Mouse (Mus musculus) layer of hippocampus, adult 2 months (tissue): ENCODE data around the gene Vps13a. TPM values are rescaled to one million over a fixed set of nuclear protein-coding genes. Genes with fewer than 3 reads are reported as not detected.

Experiments used
- DNase-seq, 2 experiments: peaks; one replicate each; pipeline ENCODE4 v3.0.0; 2022; ENCODE audit warnings: low spot score in 2 of 2
- H3K27ac ChIP-seq: fragments of 200-600 bp; 2 replicates; pipeline ENCODE4 v1.8.1; 2022
- H3K4me3 ChIP-seq: fragments of 200-600 bp; 2 replicates; pipeline ENCODE4 v1.8.1; 2022; ENCODE audit warnings: mild to moderate bottlenecking
- CTCF ChIP-seq: fragments of 200-600 bp; conservative IDR thresholded peaks from 2 replicates; pipeline ENCODE4 v1.8.1; 2022; ENCODE audit warnings: antibody characterized with exemption, mild to moderate bottlenecking, moderate library complexity
- total RNA-seq, 2 experiments: library from RNA; stranded (reverse); gene quantifications; 2 replicates each; pipeline ENCODE4 v1.2.3; 2021

The Vps13a gene
- total RNA-seq, 2 experiments from 2014 or later = 71.0 to 74.7 TPM

DNA sequence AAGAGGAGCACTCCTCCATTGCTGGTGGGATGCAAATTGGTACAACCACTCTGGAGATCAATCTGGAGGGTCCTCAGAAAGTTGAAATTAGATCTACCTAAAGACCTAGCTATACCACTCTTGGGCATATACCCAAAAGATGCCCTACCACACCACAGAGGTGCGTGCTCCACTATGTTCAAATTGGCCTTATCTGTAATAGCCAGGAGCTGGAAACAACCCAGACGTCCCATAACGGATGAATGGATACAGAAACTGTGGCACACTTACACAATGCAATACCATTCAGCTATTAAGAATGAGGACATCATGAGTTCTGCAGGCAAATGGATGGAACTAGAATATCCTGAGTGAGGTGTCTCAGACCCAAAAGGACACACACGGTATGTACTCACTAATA, 43.9 kb downstream of the Vps13a start:
- no peak for DNase-seq
- Histone ChIP-seq H3K4me3 (no peak overlapping the region), H3K27ac (no peak overlapping the region)
- no peak for TF ChIP-seq CTCF

DNA sequence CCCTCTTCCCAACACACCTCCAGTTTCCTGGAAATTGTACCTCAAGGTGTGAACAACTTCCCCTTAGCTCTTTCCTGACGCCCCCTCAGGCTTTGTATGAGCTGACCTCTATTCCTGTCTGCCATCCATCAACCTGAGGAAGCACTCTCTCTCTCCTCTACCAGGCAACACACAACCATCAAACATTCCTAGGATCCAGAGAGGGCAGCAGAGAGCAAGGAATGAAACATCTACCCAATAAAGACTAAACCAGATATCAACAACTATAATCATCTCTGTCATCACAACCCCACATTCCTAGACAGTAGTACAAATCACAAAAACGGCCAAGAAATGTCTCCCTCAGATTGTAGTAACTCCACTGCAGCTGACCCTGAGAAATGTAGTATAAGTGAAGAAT, 52.0 kb downstream of the Vps13a start:
- TF ChIP-seq CTCF = peak; percentile 67
- DNase-seq = no peak

DNA sequence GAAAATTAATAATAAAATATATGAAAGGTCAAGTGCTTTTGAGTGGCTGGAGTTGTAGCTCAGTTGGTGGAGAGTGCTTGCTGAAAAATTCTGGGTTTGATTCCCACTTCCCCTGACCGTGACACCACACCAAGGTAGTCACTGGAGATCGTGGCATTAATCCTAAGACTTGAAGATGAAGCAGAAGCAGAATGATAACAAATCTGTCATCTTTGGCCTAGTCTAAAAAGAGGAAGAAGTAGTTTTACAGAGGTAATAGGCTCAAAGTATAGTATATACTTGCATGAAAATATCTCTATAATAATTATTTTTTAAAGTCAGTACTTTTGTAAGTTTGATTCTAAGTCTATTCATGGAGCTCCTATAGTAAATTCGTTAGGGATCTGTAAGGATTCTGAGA, 65.5 kb downstream of the Vps13a start:
- no peak for TF ChIP-seq CTCF
- Histone ChIP-seq H3K27ac (no peak overlapping the region), H3K4me3 (no peak overlapping the region)
- no peak for DNase-seq

More for the DNA sequence above, 52.0 kb downstream of the Vps13a start:
- Histone ChIP-seq H3K27ac (no peak overlapping the region), H3K4me3 (no peak overlapping the region)

DNA sequence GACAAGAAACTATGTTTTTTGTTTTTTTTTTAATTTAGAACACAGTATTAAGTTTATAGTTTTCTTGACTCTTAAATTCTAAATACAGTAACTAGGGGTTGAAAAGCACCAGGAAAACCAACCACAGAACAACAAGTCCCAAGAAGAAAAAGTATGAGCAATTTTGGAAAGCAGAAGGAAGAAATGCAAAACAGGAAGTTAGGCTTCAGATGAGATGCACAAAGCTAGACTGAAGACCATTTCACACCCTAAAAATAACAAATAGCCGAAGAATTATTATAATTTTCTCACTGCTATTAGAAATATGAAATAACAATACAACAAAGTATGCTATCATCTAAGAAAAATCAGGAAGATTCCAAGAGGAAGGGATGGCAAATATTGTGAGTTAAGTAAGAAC, 78.9 kb downstream of the Vps13a start:
- Histone ChIP-seq H3K27ac (no peak overlapping the region), H3K4me3 (no peak overlapping the region)
- TF ChIP-seq CTCF = no peak
- DNase-seq = no peak

DNA sequence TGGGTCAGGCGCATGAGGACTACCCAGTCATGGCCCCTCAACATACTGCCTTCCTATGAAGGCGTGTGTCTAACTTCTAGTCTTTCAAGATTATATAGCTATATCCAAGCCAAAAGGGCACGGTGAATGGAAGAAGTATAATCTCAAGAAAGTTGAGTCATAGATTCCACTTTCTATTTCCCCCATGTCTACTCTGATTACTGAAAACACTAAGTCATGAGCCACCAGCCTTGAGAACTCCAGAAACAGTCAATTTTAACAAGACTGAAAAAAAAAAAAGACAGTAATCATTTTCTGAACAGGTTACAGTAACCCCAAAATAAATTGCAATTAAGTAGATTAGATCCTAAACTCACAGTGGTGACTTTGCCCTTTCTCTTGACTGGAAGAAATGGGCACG, 95.8 kb downstream of the Vps13a start:
- Histone ChIP-seq H3K4me3 (no peak overlapping the region), H3K27ac (no peak overlapping the region)
- no peak for TF ChIP-seq CTCF
- no peak for DNase-seq

DNA sequence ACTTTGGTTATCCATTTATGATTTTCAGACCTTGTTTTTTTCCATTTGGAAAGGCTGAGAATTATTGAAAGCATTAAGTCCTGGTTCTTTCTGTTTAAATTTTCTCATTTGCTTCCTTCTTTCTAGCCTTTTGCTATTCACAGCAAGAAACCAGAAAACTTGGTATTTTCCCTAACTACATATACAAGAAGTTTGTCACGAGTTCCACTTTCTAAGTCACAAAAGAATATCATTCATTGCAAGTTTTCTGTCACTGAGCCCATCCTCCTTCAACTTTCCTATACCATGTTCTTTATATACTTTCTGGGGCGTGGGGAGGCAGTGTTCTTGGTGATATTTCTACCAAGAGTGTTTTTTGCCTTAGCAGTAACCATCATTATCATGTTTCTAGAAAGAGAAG, 96.5 kb downstream of the Vps13a start:
- DNase-seq = no peak
- Histone ChIP-seq H3K27ac (no peak overlapping the region), H3K4me3 (no peak overlapping the region)
- no peak for TF ChIP-seq CTCF

DNA sequence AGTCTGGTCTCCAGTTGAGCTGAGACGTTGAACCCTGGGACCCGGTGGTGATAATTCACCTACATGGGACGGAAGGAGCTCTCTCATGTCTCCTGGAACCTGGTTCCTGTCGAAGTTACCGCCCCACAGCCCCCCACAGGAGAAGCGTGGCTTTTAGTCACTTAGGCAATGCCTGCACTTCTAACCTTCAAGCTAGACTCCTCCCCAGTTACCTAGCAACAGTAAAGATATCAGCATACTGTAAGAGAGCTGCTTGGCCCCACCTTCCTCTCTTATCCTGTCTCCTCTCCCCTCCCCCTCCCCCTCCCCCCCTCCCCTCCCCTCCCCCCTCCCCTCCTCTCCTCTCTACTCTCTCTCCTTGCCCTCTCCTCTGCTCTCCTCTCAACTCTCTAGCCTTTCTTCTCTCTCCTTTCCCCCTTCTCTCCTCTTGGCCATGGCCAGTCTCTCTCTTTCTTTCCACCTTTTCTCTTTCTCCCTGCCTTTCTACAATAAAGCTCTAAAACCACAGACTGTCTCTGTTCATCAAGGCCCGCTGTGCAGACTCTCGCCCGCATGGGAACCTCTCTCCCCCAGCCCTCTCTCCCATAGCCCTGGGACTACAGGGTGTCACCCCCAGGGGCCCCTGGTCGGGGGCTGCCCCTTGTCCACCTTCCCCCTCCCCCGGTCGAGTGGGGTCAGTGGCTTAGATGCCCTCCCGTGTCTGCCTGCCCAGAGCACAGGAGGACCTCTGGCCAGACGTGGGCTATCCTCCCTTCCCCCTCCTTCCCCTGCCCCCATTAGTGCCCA, 154.9 kb downstream of the Vps13a start:
- DNase-seq = no peak
- Histone ChIP-seq H3K27ac (no peak overlapping the region), H3K4me3 (no peak overlapping the region)
- TF ChIP-seq CTCF = no peak

DNA sequence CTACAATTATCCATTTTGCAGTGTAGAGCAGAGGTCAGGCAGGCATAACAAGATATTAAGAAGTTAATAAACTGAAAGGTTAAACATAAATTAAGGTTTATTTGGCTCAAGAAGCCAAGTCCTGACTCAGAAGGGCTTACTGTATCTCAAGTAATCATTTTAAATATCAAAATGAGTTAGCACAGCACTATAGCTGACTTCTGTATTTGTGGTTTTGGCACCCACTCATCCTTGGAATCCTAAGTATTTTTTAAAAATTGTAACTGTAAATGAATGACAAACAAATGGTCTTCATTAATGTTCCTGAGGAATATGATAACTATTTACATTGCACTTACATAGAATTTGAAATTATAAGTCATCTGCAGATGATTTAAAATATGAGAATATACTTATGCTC, 155.7 kb downstream of the Vps13a start:
- DNase-seq = no peak
- H3K4me3 ChIP-seq = no peak overlapping the region
- H3K27ac ChIP-seq = no peak overlapping the region
- no peak for TF ChIP-seq CTCF

DNA sequence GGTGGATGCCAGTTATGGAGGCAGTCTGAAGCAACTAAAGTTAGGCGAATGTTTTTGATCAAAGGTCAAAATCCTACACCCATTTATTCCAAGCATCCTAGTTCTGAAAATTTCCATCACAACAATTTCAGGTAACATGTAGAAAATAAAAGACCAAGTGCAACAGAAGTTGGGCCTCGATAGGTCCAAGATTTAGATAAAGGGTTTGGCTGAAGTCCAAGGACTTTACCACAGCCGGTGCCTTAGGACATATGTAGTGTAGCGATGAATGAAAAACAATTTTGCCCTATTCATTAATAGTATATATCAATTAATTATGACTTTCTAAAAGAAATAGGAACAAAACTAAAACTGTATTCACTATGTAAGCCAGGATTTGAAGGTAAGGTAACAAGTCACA, 157.6 kb downstream of the Vps13a start:
- Histone ChIP-seq H3K27ac (no peak overlapping the region), H3K4me3 (no peak overlapping the region)
- TF ChIP-seq CTCF = no peak
- no peak for DNase-seq

DNA sequence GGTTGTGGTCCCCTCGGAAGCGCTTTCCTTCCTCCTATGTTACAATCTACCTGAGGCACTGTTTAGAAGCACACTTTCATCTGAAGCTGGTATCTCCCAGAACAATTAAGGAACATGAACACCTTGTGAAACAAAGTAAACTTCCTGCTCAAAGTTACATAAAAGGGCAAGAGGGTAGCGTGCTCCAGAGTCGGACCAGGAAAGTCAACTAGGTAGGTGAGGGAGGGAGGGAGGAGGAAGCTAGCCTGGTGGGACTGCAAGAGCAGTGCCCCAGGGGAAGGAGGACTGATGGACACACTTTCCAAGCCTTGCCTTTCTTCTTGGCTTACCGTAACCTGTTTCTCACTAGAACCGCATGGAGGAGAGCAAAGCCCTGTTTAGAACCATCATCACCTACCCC, 173.1 kb downstream of the Vps13a start:
- H3K27ac ChIP-seq = no peak overlapping the region
- no peak for DNase-seq
- TF ChIP-seq CTCF = no peak
- H3K4me3 ChIP-seq = no peak overlapping the region

DNA sequence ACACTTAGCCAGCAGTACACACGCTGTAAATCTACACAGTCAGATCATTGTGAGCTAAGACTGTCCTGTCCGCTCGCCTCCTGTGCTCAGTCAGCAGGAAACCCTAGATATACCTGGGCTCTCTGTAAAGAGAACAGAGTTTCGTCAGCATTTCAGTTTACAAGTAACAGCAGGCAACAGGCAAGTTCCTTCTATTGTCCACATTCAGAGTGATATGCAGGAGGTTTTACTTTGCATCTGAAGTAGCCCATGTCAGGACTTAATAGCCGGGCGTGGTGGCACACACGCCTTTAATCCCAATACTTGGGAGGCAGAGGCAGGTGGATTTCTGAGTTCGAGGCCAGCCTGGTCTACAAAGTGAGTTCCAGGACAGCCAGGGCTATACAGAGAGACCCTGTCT, 178.7 kb downstream of the Vps13a start:
- H3K27ac ChIP-seq = no peak overlapping the region
- H3K4me3 ChIP-seq = no peak overlapping the region
- TF ChIP-seq CTCF = no peak
- DNase-seq = no peak

DNA sequence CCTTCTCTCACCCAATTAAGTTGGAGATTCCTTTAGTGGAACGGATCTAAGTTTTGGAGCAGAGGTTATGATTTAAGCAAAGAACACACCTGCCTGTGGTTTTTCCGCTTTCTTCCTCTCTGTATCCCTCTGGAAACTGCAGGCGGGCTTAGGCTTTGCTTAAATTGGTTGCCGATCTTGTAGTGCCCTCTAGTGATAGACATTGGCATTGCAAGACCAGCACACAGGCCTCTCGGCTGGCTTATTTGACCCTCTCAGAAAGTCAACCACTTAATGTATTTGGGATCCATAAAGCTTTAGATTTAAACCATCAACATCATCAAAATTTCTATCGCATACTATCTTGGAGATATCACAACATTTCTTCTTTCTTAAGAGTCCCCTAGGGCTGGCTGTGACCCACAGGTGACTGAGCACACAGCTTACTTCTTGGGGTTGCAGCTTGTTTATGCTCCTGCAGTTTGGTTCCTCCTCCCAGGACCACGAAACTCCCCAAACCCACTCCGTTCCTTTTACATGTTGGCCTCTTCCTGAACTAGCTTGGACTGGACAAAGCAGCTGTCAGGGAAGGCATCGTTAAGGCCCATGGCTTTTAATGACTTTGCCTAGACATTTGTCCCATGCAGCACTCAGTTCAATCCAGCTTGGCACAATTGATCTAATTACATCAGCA, 181.3 kb downstream of the Vps13a start:
- peak; percentile 99 for TF ChIP-seq CTCF
- DNase-seq = peak; percentile 85 to 87
- no peak overlapping the region for H3K4me3 ChIP-seq
- H3K27ac ChIP-seq = no peak overlapping the region

DNA sequence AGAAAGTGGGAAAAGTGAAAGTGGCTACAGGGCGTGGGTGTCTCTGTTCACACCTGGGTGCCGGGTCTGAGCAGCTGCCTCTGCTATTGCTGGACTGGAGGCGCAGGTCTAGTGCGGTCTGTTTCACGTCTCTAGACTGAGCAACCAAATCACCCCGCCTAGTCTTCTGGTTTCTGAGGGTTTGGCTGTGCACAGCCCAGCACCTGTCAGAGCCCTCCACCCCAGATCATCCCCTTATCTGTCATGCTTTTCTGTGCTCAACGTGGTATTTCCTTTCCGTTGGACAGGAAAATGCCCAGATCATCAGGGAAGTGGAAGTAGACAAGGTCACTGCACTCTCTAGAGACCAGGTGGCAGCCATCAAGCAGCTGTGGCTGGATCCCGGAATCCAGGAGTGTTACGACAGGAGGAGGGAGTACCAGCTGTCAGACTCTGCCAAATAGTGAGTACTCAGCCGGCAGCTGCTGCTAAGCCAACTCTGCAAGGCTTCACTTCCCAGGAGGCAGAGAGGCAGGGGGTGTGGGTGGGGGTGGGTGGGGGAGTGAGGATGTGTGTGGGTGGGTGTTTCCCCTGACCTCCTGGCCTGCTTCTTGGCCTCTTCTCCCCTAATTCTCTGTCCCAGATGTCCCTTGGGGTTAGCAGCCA, 182.0 kb downstream of the Vps13a start:
- H3K27ac ChIP-seq = no peak overlapping the region
- no peak for TF ChIP-seq CTCF

More for the DNA sequence above, 182.0 kb downstream of the Vps13a start:
- H3K4me3 ChIP-seq = no peak overlapping the region
- DNase-seq = no peak
